Mouse (Mus musculus) limb, embryonic 13.5 days (tissue): Measurements from ENCODE around the gene Umad1. TPM values are rescaled to one million over a fixed set of nuclear protein-coding genes. Genes with fewer than 3 reads are reported as not detected.
A peak's percentile ranks its signal among the peaks of the same experiment; 100 is the strongest.

ENCODE experiments used
- ATAC-seq: fragments of 200-750 bp; cut with Nextera tagmentation; 2 replicates; pipeline ENCODE4 v1.8.0; 2017; ENCODE audit warnings: low read depth, moderate number of reproducible peaks, moderate TSS enrichment; ENCODE audit not compliant: low FRiP score
- H3K27ac ChIP-seq: fragments of 300-500 bp; sonication (generic); 2 replicates; pipeline ENCODE4 v1.5.1; 2015; ENCODE audit warnings: inconsistent platforms, mild to moderate bottlenecking, moderate library complexity
- H3K27me3 ChIP-seq: fragments of 300-500 bp; sonication (generic); 2 replicates; pipeline ENCODE4 v1.6.1; 2015; ENCODE audit warnings: mild to moderate bottlenecking, inconsistent platforms
- H3K36me3 ChIP-seq: fragments of 300-500 bp; sonication (generic); 2 replicates; pipeline ENCODE4 v1.6.1; 2015; ENCODE audit warnings: inconsistent platforms, mild to moderate bottlenecking, moderate library complexity
- H3K4me1 ChIP-seq: fragments of 300-500 bp; sonication (generic); 2 replicates; pipeline ENCODE4 v1.6.1; 2015; ENCODE audit warnings: inconsistent platforms
- H3K4me2 ChIP-seq: fragments of 300-500 bp; sonication (generic); replicated peaks from 2 replicates; pipeline ENCODE4 v1.6.1; 2015; ENCODE audit warnings: inconsistent platforms, mild to moderate bottlenecking, moderate library complexity
- H3K4me3 ChIP-seq: fragments of 300-500 bp; sonication (generic); 2 replicates; pipeline ENCODE4 v1.5.1; 2015; ENCODE audit warnings: moderate library complexity, mild to moderate bottlenecking, inconsistent platforms
- H3K9ac ChIP-seq: fragments of 300-500 bp; sonication (generic); 2 replicates; pipeline ENCODE4 v1.6.1; 2015; ENCODE audit warnings: mild to moderate bottlenecking, inconsistent platforms
- H3K9me3 ChIP-seq: fragments of 300-500 bp; sonication (generic); 2 replicates; pipeline ENCODE4 v1.6.1; 2016; ENCODE audit warnings: inconsistent platforms
- WGBS: fragments of 180-500 bp; shearing (Covaris S2); methylation state at CpG from one replicate; pipeline ENCODE4 v1.1.7; 2015; 5-methylcytosine and 5-hydroxymethylcytosine counted together
- polyA plus RNA-seq: library from polyadenylated mRNA; unstranded; fragments of >200 nt; fragmentation: Nextera tagmentation; extraction: Ambion mirVana; gene quantifications from 2 replicates; pipeline ENCODE4 v1.2.1, GENCODE M21; 2015

Umad1 gene
- polyA plus RNA-seq, 1 experiment from 2014 or later, result 16.9 TPM

DNA sequence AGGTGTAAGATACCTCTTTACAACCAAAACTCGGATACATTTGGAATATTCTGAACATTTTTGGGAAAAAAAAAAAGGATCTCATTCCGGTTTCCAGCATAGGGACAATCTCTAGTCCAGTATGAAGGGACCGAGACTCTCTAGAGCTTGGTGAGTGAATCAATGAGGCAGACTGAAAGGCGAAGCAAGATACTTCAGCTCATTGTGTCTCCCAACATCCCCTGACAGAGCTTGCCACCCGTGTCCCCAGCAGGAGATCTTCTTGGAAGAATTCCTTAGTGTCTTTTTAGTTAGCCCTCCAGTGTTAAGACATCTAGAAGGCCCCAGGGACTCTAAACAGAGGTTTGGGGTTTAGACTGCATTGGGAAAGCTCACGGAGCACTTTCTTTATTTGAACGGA is 230.2 kb downstream of the Umad1 start:
- Histone ChIP-seq H3K36me3 (no peaks in the 10 kb centered on the region), H3K27me3 (no peaks in the 10 kb centered on the region), H3K4me1 (peaks cover 14% of the 10 kb centered on the region), H3K27ac (no peak overlapping the region), H3K4me2 (no peak overlapping the region), H3K4me3 (no peak overlapping the region), H3K9ac (no peak overlapping the region), H3K9me3 (no peaks in the 10 kb centered on the region)
- ATAC-seq, result no peak
- 86% methylated on average over 7 of the region's 7 CpGs for WGBS

DNA sequence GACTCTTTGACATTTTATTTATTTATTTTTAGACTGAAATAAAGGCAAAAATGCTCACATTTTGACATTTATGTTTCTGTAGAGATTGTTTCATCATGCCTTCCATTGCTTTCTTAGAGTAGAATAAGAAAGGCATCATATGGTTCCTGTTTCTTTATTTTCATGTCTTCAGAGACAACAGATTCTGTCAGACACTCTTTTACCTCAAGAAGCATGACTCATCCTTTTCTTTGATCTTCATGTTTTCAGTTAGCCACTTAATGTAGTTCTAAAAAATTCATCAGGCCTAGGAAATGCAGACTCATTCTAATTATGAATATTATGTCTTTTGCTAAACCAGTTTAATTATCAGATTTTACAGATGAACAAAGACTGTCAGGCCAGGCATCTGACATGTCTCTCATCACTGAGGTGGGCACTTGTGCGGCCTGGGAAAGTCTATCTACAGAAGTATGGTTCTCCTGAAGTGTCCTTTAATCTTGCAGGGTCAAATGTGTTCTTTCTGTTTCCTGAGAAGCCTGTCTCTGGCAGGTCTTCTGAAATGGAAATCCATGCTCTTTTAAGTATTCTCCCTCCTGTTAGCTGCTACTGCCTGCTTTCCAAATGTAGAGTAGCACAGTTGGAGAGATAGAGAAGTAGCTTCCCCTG is 231.0 kb downstream of the Umad1 start:
- H3K9ac ChIP-seq, result no peak overlapping the region
- no peaks in the 10 kb centered on the region for H3K9me3 ChIP-seq
- WGBS, result 84% methylated on average over 1 of the region's 1 CpGs
- no peak overlapping the region for H3K4me2 ChIP-seq
- no peak overlapping the region for H3K4me3 ChIP-seq
- no peaks in the 10 kb centered on the region for H3K27me3 ChIP-seq
- no peak for ATAC-seq
- H3K4me1 ChIP-seq, result peaks cover 14% of the 10 kb centered on the region
- no peaks in the 10 kb centered on the region for H3K36me3 ChIP-seq
- no peak overlapping the region for H3K27ac ChIP-seq

DNA sequence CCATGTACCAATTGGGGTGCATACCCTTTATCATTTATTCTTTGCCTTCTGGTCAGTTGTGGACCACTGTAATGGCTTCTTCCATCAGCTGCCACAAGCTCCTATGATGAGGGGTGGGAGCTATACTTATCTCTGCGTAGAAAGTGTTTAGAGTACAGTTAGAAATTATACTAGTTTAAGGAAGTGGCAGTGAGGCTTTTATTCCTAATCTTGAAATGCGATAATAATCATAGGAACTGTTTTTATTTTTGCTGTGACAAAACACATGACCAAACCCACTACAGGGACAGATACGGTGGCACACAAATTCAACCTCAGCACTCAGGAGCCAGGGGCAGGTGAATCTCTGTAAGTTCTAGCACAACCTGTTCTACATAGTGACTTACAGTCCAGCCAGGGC is 233.2 kb downstream of the Umad1 start:
- no peaks in the 10 kb centered on the region for H3K9me3 ChIP-seq
- no peak for ATAC-seq
- H3K27me3 ChIP-seq, result no peaks in the 10 kb centered on the region
- H3K9ac ChIP-seq, result no peak overlapping the region
- H3K4me2 ChIP-seq, result no peak overlapping the region
- H3K4me3 ChIP-seq, result no peak overlapping the region
- H3K27ac ChIP-seq, result no peak overlapping the region
- 90% methylated on average over 3 of the region's 3 CpGs for WGBS
- H3K36me3 ChIP-seq, result no peaks in the 10 kb centered on the region
- H3K4me1 ChIP-seq, result peaks cover 16% of the 10 kb centered on the region

DNA sequence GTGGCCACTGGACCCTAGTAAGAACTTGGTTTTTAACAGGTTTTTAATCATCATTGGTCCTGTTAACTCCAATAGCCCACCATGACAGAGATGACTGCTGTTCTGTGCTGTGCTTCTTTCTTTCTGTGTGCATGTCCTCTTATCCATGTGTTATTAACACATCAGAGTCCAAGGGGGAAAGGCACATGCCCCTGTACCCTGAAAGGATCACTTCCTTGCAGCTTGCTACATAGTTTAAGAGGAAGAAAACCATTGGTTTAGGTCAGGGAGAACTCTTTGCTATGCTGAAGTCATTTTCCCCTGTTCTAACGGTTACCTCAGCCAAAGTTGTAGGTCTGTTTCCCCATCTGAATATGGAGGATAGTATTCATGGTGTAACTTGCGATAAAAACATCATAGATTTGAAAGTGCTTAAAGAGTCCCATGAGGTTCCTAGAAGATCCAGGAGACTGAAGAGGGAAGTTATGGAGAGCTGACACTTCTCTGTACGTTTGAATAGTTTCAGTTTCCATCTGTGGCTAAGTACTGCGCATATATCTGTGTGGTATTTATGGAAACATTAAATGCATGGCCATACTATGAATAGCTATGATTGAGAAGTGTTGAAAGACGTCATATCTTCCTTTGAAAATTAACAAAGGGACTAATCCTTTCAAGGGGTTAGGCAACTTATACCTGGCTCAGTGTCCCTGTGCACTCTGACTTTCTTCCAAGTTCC is 236.2 kb downstream of the Umad1 start:
- H3K4me3 ChIP-seq, result no peak overlapping the region

DNA sequence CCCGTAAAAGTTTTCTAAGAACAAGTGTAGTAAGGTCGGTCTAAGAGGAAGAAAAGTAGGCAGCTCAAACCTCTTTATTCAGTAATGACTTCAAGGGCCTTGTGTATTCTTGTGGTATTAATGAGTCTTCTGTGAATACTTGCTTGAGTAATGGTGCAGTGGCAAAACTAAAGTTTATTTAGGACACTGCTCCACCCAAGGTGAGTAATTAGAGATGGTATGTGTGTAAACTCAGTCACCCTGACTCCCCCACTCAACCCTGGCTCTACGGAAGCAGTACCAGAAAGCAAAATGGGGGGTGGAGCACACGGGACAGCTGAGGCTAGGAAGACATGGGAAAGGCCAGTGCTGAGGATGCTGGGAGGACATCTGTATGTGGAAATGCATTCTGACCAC is 236.7 kb downstream of the Umad1 start:
- no peak overlapping the region for H3K9ac ChIP-seq
- no peaks in the 10 kb centered on the region for H3K27me3 ChIP-seq
- H3K27ac ChIP-seq, result no peak overlapping the region
- peaks cover 19% of the 10 kb centered on the region for H3K4me1 ChIP-seq
- no peak for ATAC-seq
- 65% methylated on average over 4 of the region's 4 CpGs for WGBS
- H3K9me3 ChIP-seq, result peaks cover 6% of the 10 kb centered on the region; the same call in 1 of the 2 replicates
- no peak overlapping the region for H3K4me3 ChIP-seq
- no peak overlapping the region for H3K4me2 ChIP-seq
- H3K36me3 ChIP-seq, result no peaks in the 10 kb centered on the region

More for the DNA sequence above, 236.2 kb downstream of the Umad1 start:
- no peaks in the 10 kb centered on the region for H3K36me3 ChIP-seq
- H3K9me3 ChIP-seq, result peaks cover 6% of the 10 kb centered on the region; the same call in 1 of the 2 replicates
- H3K4me1 ChIP-seq, result peaks cover 19% of the 10 kb centered on the region
- no peak overlapping the region for H3K4me2 ChIP-seq
- no peak for ATAC-seq
- no peaks in the 10 kb centered on the region for H3K27me3 ChIP-seq
- no peak overlapping the region for H3K27ac ChIP-seq
- no peak overlapping the region for H3K9ac ChIP-seq
- WGBS, result 81% methylated on average over 5 of the region's 5 CpGs

DNA sequence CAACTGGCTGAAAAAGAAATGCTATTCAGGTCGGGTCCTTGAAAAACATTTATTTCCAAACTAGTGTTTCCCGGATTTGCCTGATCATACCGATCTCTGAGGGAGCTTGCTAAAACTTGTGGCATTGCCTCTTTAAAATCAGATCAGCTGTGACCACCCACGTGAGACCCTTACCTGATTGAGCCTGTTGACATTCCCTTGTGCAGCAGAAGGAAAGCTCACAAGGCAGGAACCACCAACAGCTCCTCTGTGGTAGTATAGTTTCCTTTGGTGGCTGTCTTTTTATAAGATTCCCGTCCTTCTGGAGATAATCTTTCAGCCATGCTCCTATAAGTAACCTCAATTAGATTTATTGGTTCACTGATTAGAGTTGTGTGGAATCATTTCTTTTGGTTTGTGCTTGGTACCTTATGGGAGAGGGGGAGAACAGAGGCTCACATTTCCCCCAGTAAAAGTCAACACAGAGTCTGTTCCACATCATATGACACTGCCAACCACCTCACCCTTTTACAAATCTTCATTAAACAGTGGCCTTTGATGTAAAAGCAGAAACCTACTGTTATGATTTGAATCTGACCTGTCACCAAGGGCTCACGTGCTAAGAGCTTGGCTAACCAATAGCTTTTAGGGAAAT is 238.3 kb downstream of the Umad1 start:
- 45% methylated on average over 6 of the region's 6 CpGs for WGBS
- ATAC-seq, result 0 out of 2 replicates have a peak, but pooled peaks have one; percentile 34

DNA sequence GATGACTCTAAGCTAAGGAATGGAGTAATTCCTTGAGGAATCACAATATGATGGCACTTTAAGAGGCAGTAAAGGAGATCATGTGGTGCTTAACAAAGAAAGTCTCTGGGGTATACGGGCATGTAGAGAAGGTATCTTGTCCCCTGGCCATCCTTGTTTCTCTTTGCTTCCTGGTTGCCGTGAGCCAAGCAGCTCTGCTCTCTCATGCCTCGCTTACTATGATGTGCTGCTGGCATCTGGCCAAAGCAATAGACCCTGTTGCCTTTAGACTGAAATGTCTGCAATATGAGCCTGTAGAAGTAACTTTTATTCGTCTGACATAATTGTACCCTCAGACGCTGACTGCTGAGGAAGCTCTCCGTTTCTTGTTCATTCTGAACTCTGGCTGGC is 238.8 kb downstream of the Umad1 start:
- H3K9me3 ChIP-seq, result peaks cover 6% of the 10 kb centered on the region; the same call in 1 of the 2 replicates
- H3K4me3 ChIP-seq, result no peak overlapping the region
- 41% methylated on average over 6 of the region's 6 CpGs for WGBS
- no peak overlapping the region for H3K4me2 ChIP-seq
- no peak overlapping the region for H3K9ac ChIP-seq
- H3K36me3 ChIP-seq, result no peaks in the 10 kb centered on the region
- H3K27me3 ChIP-seq, result no peaks in the 10 kb centered on the region
- no peak overlapping the region for H3K27ac ChIP-seq
- peaks cover 19% of the 10 kb centered on the region for H3K4me1 ChIP-seq
- ATAC-seq, result peak; percentile 55; the same call in 1 of the 2 replicates

More for the DNA sequence above, 238.3 kb downstream of the Umad1 start:
- no peak overlapping the region for H3K4me3 ChIP-seq
- H3K4me1 ChIP-seq, result peaks cover 19% of the 10 kb centered on the region
- H3K9ac ChIP-seq, result no peak overlapping the region
- no peaks in the 10 kb centered on the region for H3K36me3 ChIP-seq
- H3K27me3 ChIP-seq, result no peaks in the 10 kb centered on the region
- no peak overlapping the region for H3K27ac ChIP-seq
- peaks cover 6% of the 10 kb centered on the region; the same call in 1 of the 2 replicates for H3K9me3 ChIP-seq
- no peak overlapping the region for H3K4me2 ChIP-seq

DNA sequence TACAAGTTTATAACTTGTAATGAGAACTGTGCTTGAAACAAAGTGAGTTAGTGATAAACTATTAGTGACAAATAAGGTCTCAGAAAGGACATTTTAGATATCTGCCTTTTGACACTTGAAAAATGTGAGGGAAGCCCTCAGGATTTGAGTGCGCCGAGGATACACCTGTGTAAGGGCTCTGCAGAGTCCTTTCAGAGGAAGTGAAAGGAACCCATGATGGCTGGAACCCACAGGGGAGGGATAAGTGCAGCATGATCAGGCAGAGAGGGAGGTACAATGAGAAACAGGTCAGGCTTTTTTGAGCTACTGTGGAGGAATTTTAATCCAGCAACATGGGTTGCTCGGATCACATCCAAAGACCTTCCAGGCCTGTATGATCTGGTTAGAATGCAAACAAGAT is 239.9 kb downstream of the Umad1 start:
- Histone ChIP-seq H3K36me3 (no peaks in the 10 kb centered on the region), H3K4me3 (no peak overlapping the region), H3K4me1 (peaks cover 19% of the 10 kb centered on the region), H3K27me3 (no peaks in the 10 kb centered on the region), H3K9me3 (peaks cover 6% of the 10 kb centered on the region; the same call in 1 of the 2 replicates), H3K27ac (no peak overlapping the region), H3K4me2 (no peak overlapping the region), H3K9ac (no peak overlapping the region)
- ATAC-seq, result no peak
- 87% methylated on average over 3 of the region's 3 CpGs for WGBS

DNA sequence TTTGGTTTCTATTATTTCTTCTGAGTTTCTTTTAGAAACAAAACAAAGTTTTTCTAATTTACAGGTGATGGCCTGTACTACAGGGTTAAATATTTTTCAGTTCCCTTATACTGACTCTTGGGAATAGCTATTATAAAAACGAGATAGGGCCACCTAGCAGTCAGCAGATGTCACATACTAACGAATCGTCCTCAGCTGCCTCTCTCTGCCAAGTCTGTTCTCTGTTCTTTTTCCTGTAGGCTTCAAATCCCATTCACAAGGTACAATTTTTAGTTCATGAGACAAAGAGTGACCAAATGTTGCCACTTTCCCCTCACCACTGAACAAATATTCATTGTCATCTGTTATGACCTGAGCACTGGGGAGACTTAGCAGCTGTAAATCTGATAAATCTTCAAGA is 244.9 kb downstream of the Umad1 start:
- WGBS, result 46% methylated on average over 3 of the region's 3 CpGs
- ATAC-seq, result no peak
- Histone ChIP-seq H3K9me3 (no peaks in the 10 kb centered on the region), H3K27me3 (no peaks in the 10 kb centered on the region), H3K4me1 (no peaks in the 10 kb centered on the region), H3K36me3 (no peaks in the 10 kb centered on the region), H3K4me3 (no peak overlapping the region), H3K9ac (no peak overlapping the region), H3K27ac (no peak overlapping the region), H3K4me2 (no peak overlapping the region)

DNA sequence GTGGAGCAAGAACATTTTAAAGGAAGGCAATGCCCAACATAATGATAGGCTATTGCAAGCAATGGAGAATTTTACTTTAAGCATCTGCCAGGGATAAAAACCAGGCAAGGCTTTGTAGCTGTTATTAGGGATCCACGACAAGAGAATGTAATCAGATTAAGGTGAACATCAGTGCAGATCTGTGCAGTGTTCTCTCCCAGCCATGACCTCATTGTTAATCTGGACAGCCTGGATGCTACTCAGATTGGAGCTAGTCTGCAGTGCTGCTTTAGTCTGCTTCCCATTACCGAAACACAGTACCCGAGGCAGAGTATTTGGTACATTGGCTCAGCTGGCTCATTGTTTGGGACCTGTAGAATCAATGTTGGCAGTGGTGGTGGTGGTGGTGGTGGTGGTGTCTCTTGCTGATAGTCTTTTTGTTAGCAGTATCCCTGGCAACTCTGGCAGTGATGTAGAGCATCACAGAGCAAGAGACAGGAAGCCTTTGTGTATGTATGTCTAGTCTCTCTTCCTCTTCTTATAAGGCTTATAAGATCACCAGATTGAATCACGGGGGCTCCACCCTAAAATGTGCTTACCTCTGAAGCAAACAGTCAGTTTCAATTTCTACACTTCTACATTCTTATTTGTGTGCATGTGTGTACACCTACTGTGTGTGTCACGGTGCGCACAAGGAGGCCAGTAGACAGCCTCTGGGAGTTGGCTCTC is 245.6 kb downstream of the Umad1 start:
- 86% methylated on average over 6 of the region's 6 CpGs for WGBS
- Histone ChIP-seq H3K9ac (no peak overlapping the region), H3K4me3 (no peak overlapping the region), H3K36me3 (no peaks in the 10 kb centered on the region), H3K4me1 (no peaks in the 10 kb centered on the region), H3K9me3 (no peaks in the 10 kb centered on the region), H3K4me2 (no peak overlapping the region), H3K27ac (no peak overlapping the region), H3K27me3 (no peaks in the 10 kb centered on the region)
- no peak for ATAC-seq

DNA sequence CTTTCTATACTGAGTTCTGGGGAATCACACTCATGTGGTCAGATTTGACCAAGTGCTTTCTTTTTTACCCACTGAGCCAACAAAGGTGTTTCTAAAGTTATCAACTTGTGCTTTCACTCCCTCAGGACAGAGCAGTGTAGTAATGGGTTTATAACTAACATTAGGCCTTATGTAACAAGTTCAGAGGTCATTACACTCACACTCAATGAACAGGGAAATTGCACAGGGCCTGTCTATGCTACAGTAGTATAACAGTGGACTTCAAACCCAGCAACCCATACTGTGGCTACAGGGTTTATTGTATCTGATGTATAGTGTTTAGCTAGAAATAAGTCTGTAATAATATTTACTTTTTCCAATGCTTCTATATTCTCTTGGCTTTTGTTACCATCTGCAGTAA is 247.5 kb downstream of the Umad1 start:
- H3K27me3 ChIP-seq, result no peaks in the 10 kb centered on the region
- H3K9me3 ChIP-seq, result no peaks in the 10 kb centered on the region
- H3K4me1 ChIP-seq, result peaks cover 7% of the 10 kb centered on the region; the same call in 1 of the 2 replicates
- H3K4me2 ChIP-seq, result no peak overlapping the region
- no peaks in the 10 kb centered on the region for H3K36me3 ChIP-seq
- no peak overlapping the region for H3K27ac ChIP-seq
- no peak overlapping the region for H3K4me3 ChIP-seq
- no peak for ATAC-seq
- no peak overlapping the region for H3K9ac ChIP-seq
